Mouse (Mus musculus) heart, postnatal 25 days (tissue): ENCODE results near the gene Mrps33. TPM values are rescaled to one million over a fixed set of nuclear protein-coding genes. Genes with fewer than 3 reads are reported as not detected.

Experiments used
- DNase-seq: peaks from one replicate; pipeline ENCODE4 v3.0.0; 2022; ENCODE audit warnings: low spot score
- intact Hi-C: fragments of 180-260 bp; cut with DNase I; formaldehyde crosslinking; loops from one replicate; pipeline ENCODE4 v1.15.1; 2025
- total RNA-seq, 2 experiments: library from RNA; stranded (reverse); gene quantifications; 2 replicates each; pipeline ENCODE4 v1.2.3; 2021

Mrps33 gene
- total RNA-seq, 2 experiments from 2014 or later = 105 to 108 TPM

- intact Hi-C loops = loop anchor here (1.0 to 5.0 kb wide), 4 partner anchors 57 to 319 kb away; partner anchors contain the start of gene Braf
- no peak for DNase-seq
Observed at GRCm38 (mm10) chr6:39781766-39782530, 28.8 kb downstream of the Mrps33 start.

GRCm38 (mm10) chr6:39780857-39781666, 29.7 kb downstream of the Mrps33 start:
- intact Hi-C loops = loop anchor here (5.0 kb wide), 2 partner anchors 104 to 164 kb away; no protein-coding TSS in a partner anchor
- DNase-seq = no peak

GRCm38 (mm10) chr6:39778506-39778905, 32.3 kb downstream of the Mrps33 start:
- intact Hi-C loops = no loop called here
- no peak for DNase-seq

GRCm38 (mm10) chr6:39776275-39776674, 34.5 kb downstream of the Mrps33 start:
- no peak for DNase-seq
- intact Hi-C loops = no loop called here

- intact Hi-C loops = no loop called here
Observed at GRCm38 (mm10) chr6:39775029-39775428, 35.8 kb downstream of the Mrps33 start.

GRCm38 (mm10) chr6:39757229-39757628, 53.6 kb downstream of the Mrps33 start:
- intact Hi-C loops = no loop called here
- no peak for DNase-seq

More at GRCm38 (mm10) chr6:39775029-39775428, 35.8 kb downstream of the Mrps33 start:
- no peak for DNase-seq

Other genes starting within 250 kb of the Mrps33 start
- gene Adck2, start 237.1 kb downstream of the Mrps33 start, total RNA-seq = 10 to 100 TPM; 16.5 to 16.6 TPM
- gene Gm42420, start 225.2 kb downstream of the Mrps33 start, total RNA-seq = not detected
- 100 to 1,000 TPM; 685 to 720 TPM for gene Ndufb2, start 218.4 kb downstream of the Mrps33 start, total RNA-seq
- gene Braf, start 85.5 kb downstream of the Mrps33 start, total RNA-seq = 10 to 100 TPM; 13.2 to 20.8 TPM
- under 1 TPM; 0.64 to 0.99 TPM for gene Tmem178b, start 62.3 kb upstream of the Mrps33 start, total RNA-seq